Mouse (Mus musculus) heart, adult 2 months (tissue): ENCODE data around the gene Erbb3. TPM values are rescaled to one million over a fixed set of nuclear protein-coding genes. Genes with fewer than 3 reads are reported as not detected.
A peak's percentile ranks its signal among the peaks of the same experiment; 100 is the strongest.

Source experiments
- DNase-seq, 2 experiments: peaks; one replicate each; pipeline ENCODE4 v3.0.0; 2021
- H3K27ac ChIP-seq: fragments of 200-600 bp; 2 replicates; pipeline ENCODE4 v1.8.1; 2022
- H3K27me3 ChIP-seq: fragments of 200-500 bp; 2 replicates; pipeline ENCODE4 v1.6.1; 2012; ENCODE audit warnings: mild to moderate bottlenecking, low read length, inconsistent platforms, mixed read lengths; ENCODE audit not compliant: control insufficient read depth, insufficient read depth
- H3K36me3 ChIP-seq: fragments of 200-500 bp; 2 replicates; pipeline ENCODE4 v1.6.1; 2012; ENCODE audit warnings: low read length, inconsistent platforms; ENCODE audit not compliant: control insufficient read depth, insufficient read depth
- H3K4me1 ChIP-seq: fragments of 200-500 bp; 2 replicates; pipeline ENCODE4 v1.6.1; 2011; ENCODE audit warnings: low read length; ENCODE audit not compliant: control insufficient read depth, insufficient read depth
- H3K4me3 ChIP-seq: fragments of 200-600 bp; 2 replicates; pipeline ENCODE4 v1.8.1; 2022
- H3K79me2 ChIP-seq: fragments of 200-500 bp; replicated peaks from 2 replicates; pipeline ENCODE4 v1.6.1; 2012; ENCODE audit warnings: mild to moderate bottlenecking, inconsistent platforms, low read length, moderate library complexity, mixed read lengths; ENCODE audit not compliant: control insufficient read depth, insufficient read depth
- H3K9ac ChIP-seq: fragments of 200-500 bp; 2 replicates; pipeline ENCODE4 v1.6.1; 2012; ENCODE audit warnings: low read depth, mild to moderate bottlenecking, control low read depth, inconsistent platforms, low read length, mixed read lengths
- CTCF ChIP-seq: fragments of 200-600 bp; IDR thresholded peaks from 2 replicates; pipeline ENCODE4 v1.8.1; 2022; ENCODE audit warnings: antibody characterized with exemption, mild to moderate bottlenecking, moderate library complexity
- EP300 ChIP-seq: fragments of 200-500 bp; IDR thresholded peaks from 2 replicates; pipeline ENCODE4 v1.6.1; 2011; ENCODE audit warnings: low read depth, low read length, control low read depth; ENCODE audit not compliant: insufficient read depth
- POLR2A ChIP-seq: fragments of 200-500 bp; IDR thresholded peaks from 2 replicates; pipeline ENCODE4 v1.6.1; 2011; ENCODE audit warnings: mild to moderate bottlenecking, low read depth, low read length, control low read depth; ENCODE audit not compliant: insufficient read depth
- WGBS: fragments of 180-500 bp; shearing (Covaris S2); methylation state at CpG from one replicate; pipeline ENCODE4 v1.1.7; 2018; 5-methylcytosine and 5-hydroxymethylcytosine counted together
- intact Hi-C: fragments of 180-260 bp; cut with DNase I; formaldehyde crosslinking; loops from one replicate; pipeline ENCODE4 v1.15.1; 2025
- polyA plus RNA-seq: library from polyadenylated mRNA; depleted of rRNA; stranded (reverse); fragments of >200 nt; gene quantifications from 2 replicates; pipeline ENCODE4 v1.2.3, GENCODE M21; 2012
- total RNA-seq, 2 experiments: library from RNA; stranded (reverse); gene quantifications; 2 replicates each; pipeline ENCODE4 v1.2.3; 2021

Gene Erbb3
- total and polyA plus RNA-seq, 3 experiments, result 5.5 to 8.2 (median 6.3) TPM

- Histone ChIP-seq H3K79me2 (no peaks in the 10 kb centered on the region), H3K27me3 (no peaks in the 10 kb centered on the region), H3K4me3 (peak overlapping the region; percentile 39), H3K27ac (peak overlapping the region; percentile 8), H3K4me1 (peaks cover 2% of the 10 kb centered on the region; the same call in 1 of the 2 replicates), H3K36me3 (no peaks in the 10 kb centered on the region), H3K9ac (no peak overlapping the region)
- 12% methylated on average over 18 of the region's 18 CpGs for WGBS
- TF ChIP-seq EP300 (peak; percentile 88), CTCF (peak; percentile 96; the same call in 1 of the 2 replicates), POLR2A (peak; percentile 44; the same call in 1 of the 2 replicates)
- peak; percentile 86 to 91 for DNase-seq
- intact Hi-C loops, result loop anchor here (1.0 to 5.0 kb wide), 3 partner anchors 17 to 129 kb away; partner anchors contain the start of gene Smarcc2
Measured at GRCm38 (mm10) chr10:128536266-128536940, 53.0 kb downstream of the Erbb3 start.

DNA sequence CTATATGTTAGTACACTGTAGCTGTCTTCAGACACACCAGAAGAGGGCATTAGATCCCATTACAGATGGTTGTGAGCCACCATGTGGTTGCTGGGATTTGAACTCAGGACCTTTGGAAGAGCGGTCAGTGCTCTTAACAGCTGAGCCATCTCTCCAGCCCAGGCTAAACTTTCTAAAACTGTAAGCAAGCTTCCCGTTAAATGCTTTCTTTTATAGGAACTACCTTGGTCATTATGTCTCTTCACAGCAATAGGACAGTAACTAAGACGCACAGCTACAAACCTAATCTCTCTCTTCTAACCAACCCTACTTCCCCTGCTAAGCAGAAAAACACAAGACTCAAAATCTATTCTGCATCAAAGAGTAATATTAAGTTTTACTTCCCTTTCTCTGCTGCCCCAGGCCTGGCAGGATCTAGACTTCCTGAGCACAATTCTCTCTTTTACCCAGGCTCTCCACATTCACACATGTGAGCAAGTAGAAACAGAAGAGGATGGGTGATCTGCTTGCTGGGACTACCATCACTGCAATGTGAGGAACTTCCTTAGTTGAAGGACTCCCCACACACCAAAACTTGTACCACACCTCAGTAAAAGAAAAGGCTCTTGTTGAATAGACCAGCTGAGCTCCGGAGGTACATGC is 53.7 kb downstream of the Erbb3 start:
- Histone ChIP-seq H3K4me3 (peak overlapping the region; percentile 39), H3K4me1 (peaks cover 2% of the 10 kb centered on the region; the same call in 1 of the 2 replicates), H3K27ac (peak overlapping the region; percentile 8), H3K79me2 (no peaks in the 10 kb centered on the region), H3K27me3 (no peaks in the 10 kb centered on the region), H3K36me3 (no peaks in the 10 kb centered on the region), H3K9ac (no peak overlapping the region)
- 70% methylated on average over 4 of the region's 4 CpGs for WGBS
- intact Hi-C loops, result loop anchor here (1.0 to 5.0 kb wide), 4 partner anchors 16 to 201 kb away; partner anchors contain the start of gene Smarcc2
- no peak for DNase-seq
- TF ChIP-seq CTCF, result no peak
- TF ChIP-seq POLR2A, result no peak
- TF ChIP-seq EP300, result no peak

- Histone ChIP-seq H3K9ac (no peak overlapping the region), H3K4me3 (no peak overlapping the region), H3K27me3 (no peaks in the 10 kb centered on the region), H3K4me1 (peaks cover 2% of the 10 kb centered on the region; the same call in 1 of the 2 replicates), H3K79me2 (no peaks in the 10 kb centered on the region), H3K27ac (no peak overlapping the region), H3K36me3 (no peaks in the 10 kb centered on the region)
- intact Hi-C loops, result loop anchor here (2.0 to 5.0 kb wide), 2 partner anchors 128 to 200 kb away; no protein-coding TSS in a partner anchor
- 87% methylated on average over 2 of the region's 2 CpGs for WGBS
- TF ChIP-seq CTCF (no peak), POLR2A (no peak), EP300 (no peak)
- no peak for DNase-seq
Measured at GRCm38 (mm10) chr10:128535206-128535605, 54.2 kb downstream of the Erbb3 start.

GRCm38 (mm10) chr10:128526366-128527356 is 62.8 kb downstream of the Erbb3 start:
- TF ChIP-seq CTCF, result no peak
- TF ChIP-seq POLR2A, result no peak; the same call in 1 of the 2 replicates
- no peak for TF ChIP-seq EP300
- peak overlapping the region; percentile 75 for H3K9ac ChIP-seq
- intact Hi-C loops, result loop anchor here (5.0 kb wide), 2 partner anchors 34 to 114 kb away; partner anchors contain the start of genes Myl6, Nabp2 and Rnf41
- peak overlapping the region; percentile 100 for H3K4me3 ChIP-seq
- WGBS, result 31% methylated on average over 28 of the region's 28 CpGs
- H3K4me1 ChIP-seq, result peaks cover 1% of the 10 kb centered on the region; the same call in 1 of the 2 replicates
- peak overlapping the region; percentile 77 for H3K27ac ChIP-seq
- H3K27me3 ChIP-seq, result no peaks in the 10 kb centered on the region
- DNase-seq, result no peak
- no peaks in the 10 kb centered on the region for H3K36me3 ChIP-seq
- H3K79me2 ChIP-seq, result no peaks in the 10 kb centered on the region

- no peaks in the 10 kb centered on the region for H3K79me2 ChIP-seq
- intact Hi-C loops, result loop anchor here (5.0 kb wide), 2 partner anchors 33 to 113 kb away; partner anchors contain the start of genes Myl6, Nabp2 and Rnf41
- peak within 1 kb of the TSS; percentile 100 for H3K4me3 ChIP-seq
- peak within 1 kb of the TSS; percentile 95 for H3K27ac ChIP-seq
- peaks cover 1% of the 10 kb centered on the region; the same call in 1 of the 2 replicates for H3K4me1 ChIP-seq
- peak within 1 kb of the TSS; percentile 81 for H3K9ac ChIP-seq
- no peaks in the 10 kb centered on the region for H3K36me3 ChIP-seq
- TF ChIP-seq EP300 (peak; percentile 69), POLR2A (peak; percentile 73), CTCF (peak; percentile 70)
- peak; percentile 91 to 97 for DNase-seq
- WGBS, result under 1% methylated on average over 37 of the region's 37 CpGs
- no peaks in the 10 kb centered on the region for H3K27me3 ChIP-seq
Measured at GRCm38 (mm10) chr10:128525671-128526308, 63.7 kb downstream of the Erbb3 start, which contains the start of gene Esyt1. Esyt1 (minus strand) TSS chr10:128525871.
